22 mouse cellular contexts compared by ENCODE assay signal in genomic region chr11:117255108-117255489, GRCm38 (mm10). TPM values are rescaled to one million over a fixed set of nuclear protein-coding genes. Genes with fewer than 3 reads are reported as not detected.
DNase-seq lines count a peak whose midpoint lies in the region; ATAC-seq and TF ChIP-seq lines count a peak whose summit lies in the region.
"Had no signal": no experiment of that assay in that cellular context is flagged by ENCODE, and none has a peak within 500 bp of the region (broad histone marks: within the 10 kb centered on the region; RNA-seq: fewer than 3 reads in every experiment).

No protein-coding gene starts in this region.

- no peak for DNase-seq in gastrocnemius, adult 2 months
- DNase-seq in gastrocnemius, adult 8-10 months (ENCODE audit: low spot score in 2 of 2) = no peak
- no peak for DNase-seq in CH12.LX (ENCODE audit: extremely low read depth)
- no peak for DNase-seq in limb, embryonic 10.5 days (ENCODE audit: low spot score)
- DNase-seq: adrenal gland, adult 8-10 months; adrenal gland, postnatal 14 days; adrenal gland, postnatal 36 days; B cell, adult 2 months; cerebellum, adult 11-12 months; cerebellum, adult 2 months; cerebellum, adult 9-10 months; cerebellum, postnatal 10 days; cerebellum, postnatal 25 days had no signal

- H3K4me1 ChIP-seq in intestine, postnatal 0 days (replicated peaks; ENCODE audit: control insufficient read depth, insufficient read depth, low read length) = no peaks in the 10 kb centered on the region; the same call in 1 of the 2 replicates
- peaks cover 37% of the 10 kb centered on the region for H3K4me1 ChIP-seq in intestine, embryonic 15.5 days (replicated peaks)
- peaks cover 58 to 96% of the 10 kb centered on the region in 2 experiments for H3K4me1 ChIP-seq in CH12.LX (ENCODE audit: control insufficient read depth in 1 of 2, insufficient read depth in 2 of 2)
- peaks cover 61% of the 10 kb centered on the region for H3K4me1 ChIP-seq in limb, embryonic 10.5 days

- peak overlapping the region; percentile 77 for H3K27ac ChIP-seq in gastrocnemius, adult 2 months
- no peak overlapping the region for H3K27ac ChIP-seq in intestine, postnatal 0 days (ENCODE audit: low read depth, low read length)
- no peak overlapping the region for H3K27ac ChIP-seq in intestine, embryonic 15.5 days
- H3K27ac ChIP-seq in CH12.LX (ENCODE audit: insufficient read depth, low read depth) = peak overlapping the region; percentile 80; the same call in 1 of the 2 replicates
- H3K27ac ChIP-seq in limb, embryonic 10.5 days = peak overlapping the region; percentile 15; the same call in 1 of the 2 replicates
- H3K27ac ChIP-seq: embryonic facial prominence, embryonic 12.5 days; forebrain, embryonic 13.5 days; forebrain, embryonic 15.5 days had no signal

- no peak for TF ChIP-seq POLR2A in CH12.LX (IDR thresholded peaks at IDR 0.05; ENCODE audit: low read depth, low read length)

- in situ Hi-C loops in CH12.LX (cut with MboI; ENCODE audit: low pct_ligation_motif_present, low pct_unique_long_range_greater_than_20kb, low sequenced_read_pairs) = no loop called here

- peaks cover 3% of the 10 kb centered on the region; the same call in 1 of the 2 replicates for H3K36me3 ChIP-seq in intestine, postnatal 0 days (ENCODE audit: control insufficient read depth, insufficient read depth)
- no peaks in the 10 kb centered on the region for H3K36me3 ChIP-seq in intestine, embryonic 15.5 days
- H3K36me3 ChIP-seq in CH12.LX (replicated peaks in 1 of 2; ENCODE audit: control insufficient read depth in 1 of 2, insufficient read depth in 1 of 2, low read length in 1 of 2) = peaks cover 0 to 2% of the 10 kb centered on the region in 2 experiments
- no peaks in the 10 kb centered on the region for H3K36me3 ChIP-seq in limb, embryonic 10.5 days
- H3K36me3 ChIP-seq: embryonic facial prominence, embryonic 10.5 days; embryonic facial prominence, embryonic 12.5 days; forebrain, embryonic 15.5 days had no signal

- H3K9ac ChIP-seq in intestine, postnatal 0 days (ENCODE audit: low read depth, low read length) = no peak overlapping the region
- no peak overlapping the region for H3K9ac ChIP-seq in intestine, embryonic 15.5 days
- peak overlapping the region; percentile 3; the same call in 1 of the 2 replicates for H3K9ac ChIP-seq in CH12.LX (ENCODE audit: insufficient read depth, low read depth)
- H3K9ac ChIP-seq: embryonic facial prominence, embryonic 12.5 days; forebrain, embryonic 13.5 days; forebrain, embryonic 15.5 days had no signal

- no peak for TF ChIP-seq RAD21 in CH12.LX (IDR thresholded peaks at IDR 0.05; ENCODE audit: low read depth, low read length)

- no peaks in the 10 kb centered on the region for H3K27me3 ChIP-seq in intestine, postnatal 0 days (replicated peaks; ENCODE audit: control insufficient read depth, insufficient read depth, low read length)
- H3K27me3 ChIP-seq in intestine, embryonic 15.5 days (replicated peaks) = no peaks in the 10 kb centered on the region
- no peaks in the 10 kb centered on the region for H3K27me3 ChIP-seq in CH12.LX (replicated peaks)
- H3K27me3 ChIP-seq in limb, embryonic 10.5 days (ENCODE audit: low read depth, poor library complexity, severe bottlenecking) = no peaks in the 10 kb centered on the region
- H3K27me3 ChIP-seq: embryonic facial prominence, embryonic 12.5 days; forebrain, embryonic 13.5 days; forebrain, embryonic 15.5 days had no signal

- no peaks in the 10 kb centered on the region for H3K79me2 ChIP-seq in CH12.LX (replicated peaks; ENCODE audit: control insufficient read depth, extremely low read depth, insufficient read depth, poor library complexity, severe bottlenecking)

- H3K4me2 ChIP-seq in intestine, postnatal 0 days (replicated peaks; ENCODE audit: low read depth) = no peak overlapping the region
- H3K4me2 ChIP-seq in intestine, embryonic 15.5 days (replicated peaks) = no peak overlapping the region
- H3K4me2 ChIP-seq in CH12.LX (ENCODE audit: insufficient read depth, low read depth, poor library complexity, severe bottlenecking) = 0 out of 2 replicates have a peak overlapping the region, but pooled peaks have one; percentile 18
- H3K4me2 ChIP-seq: embryonic facial prominence, embryonic 12.5 days; forebrain, embryonic 13.5 days; forebrain, embryonic 15.5 days had no signal

- TF ChIP-seq CTCF in gastrocnemius, adult 2 months (IDR thresholded peaks at IDR 0.05) = no peak
- TF ChIP-seq CTCF in intestine, postnatal 0 days (IDR thresholded peaks at IDR 0.05; ENCODE audit: low read depth) = no peak
- TF ChIP-seq CTCF in CH12.LX (conservative IDR thresholded peaks at IDR 0.05 in 1 of 2, IDR thresholded peaks at IDR 0.05 in 1 of 2; ENCODE audit: low read depth in 2 of 2, low read length in 2 of 2) = no peak

- dilution Hi-C loops in CH12.LX (cut with MboI; ENCODE audit: extremely low pct_ligation_motif_present, extremely low pct_unique_long_range_greater_than_20kb, low sequenced_read_pairs) = no loop called here

- TF ChIP-seq EP300 in CH12.LX (IDR thresholded peaks at IDR 0.05; ENCODE audit: low read length) = no peak

- peak; percentile 4; the same call in 1 of the 2 replicates for ATAC-seq in intestine, postnatal 0 days
- ATAC-seq in intestine, embryonic 15.5 days = no peak
- ATAC-seq in inflammation-experienced regulatory T-cells, adult 6 months = no peak
- ATAC-seq: activated CD4-positive, CD25-positive, alpha-beta regulatory T cell, adult 4 months; CD4-positive, CD25-positive, alpha-beta regulatory T cell, adult 4 months; forebrain, embryonic 13.5 days; forebrain, embryonic 15.5 days had no signal

- WGBS in intestine, postnatal 0 days = 75% methylated on average over 3 of the region's 3 CpGs
- 77% methylated on average over 3 of the region's 3 CpGs for WGBS in intestine, embryonic 15.5 days
- WGBS in limb, embryonic 10.5 days = 80% methylated on average over 3 of the region's 3 CpGs

- no peaks in the 10 kb centered on the region for H3K9me3 ChIP-seq in intestine, postnatal 0 days (ENCODE audit: control insufficient read depth)
- H3K9me3 ChIP-seq in intestine, embryonic 15.5 days = no peaks in the 10 kb centered on the region
- peaks cover 7% of the 10 kb centered on the region for H3K9me3 ChIP-seq in CH12.LX (replicated peaks; ENCODE audit: low read length)
- H3K9me3 ChIP-seq in limb, embryonic 10.5 days (replicated peaks) = no peaks in the 10 kb centered on the region
- H3K9me3 ChIP-seq: embryonic facial prominence, embryonic 10.5 days; embryonic facial prominence, embryonic 12.5 days; forebrain, embryonic 13.5 days; forebrain, embryonic 15.5 days had no signal

- H3K4me3 ChIP-seq in gastrocnemius, adult 2 months = no peak overlapping the region
- no peak overlapping the region for H3K4me3 ChIP-seq in intestine, postnatal 0 days (ENCODE audit: low read depth, low read length)
- H3K4me3 ChIP-seq in intestine, embryonic 15.5 days (replicated peaks) = no peak overlapping the region
- peak overlapping the region in 1 of 3 experiments; percentile 12 for H3K4me3 ChIP-seq in CH12.LX (replicated peaks in 1 of 3; ENCODE audit: low read depth in 2 of 3, low read length in 2 of 3, poor library complexity in 1 of 3)
- no peak overlapping the region for H3K4me3 ChIP-seq in limb, embryonic 10.5 days
- H3K4me3 ChIP-seq: embryonic facial prominence, embryonic 10.5 days; embryonic facial prominence, embryonic 12.5 days; forebrain, embryonic 13.5 days; forebrain, embryonic 15.5 days had no signal

- intact Hi-C loops in gastrocnemius, adult 2 months (cut with DNase I) = no loop called here

TF ChIP-seq in CH12.LX, 34 proteins besides CTCF, POLR2A, EP300 and RAD21:
- no peak for TF ChIP-seq NRF1 (IDR thresholded peaks at IDR 0.05; ENCODE audit: low read depth, low read length)
- peak; percentile 52; the same call in 1 of the 2 replicates for TF ChIP-seq ETS1 (conservative IDR thresholded peaks at IDR 0.05; ENCODE audit: low read depth, low read length)
- peak; percentile 46; the same call in 1 of the 2 replicates for TF ChIP-seq BHLHE40 (IDR thresholded peaks at IDR 0.05; ENCODE audit: low read depth, low read length)
- peak; percentile 33; the same call in 1 of the 2 replicates for TF ChIP-seq IRF4 (IDR thresholded peaks at IDR 0.05; ENCODE audit: low read depth, low read length)
- peak; percentile 73 for TF ChIP-seq CHD2 (IDR thresholded peaks at IDR 0.05; ENCODE audit: low read length)
- TF ChIP-seq RCOR1 (conservative IDR thresholded peaks at IDR 0.05; ENCODE audit: low read depth, low read length) = no peak
- peak; percentile 67 for TF ChIP-seq TCF12 (IDR thresholded peaks at IDR 0.05; ENCODE audit: low read depth, low read length)
TF ChIP-seq in CH12.LX: peak in this region for 5.

RNA-seq across cellular contexts. Expression of gene Sept9, which starts 55.6 kb away (rescaled TPM):
- 10 to 100 TPM; 11.5 to 13.6 TPM for total RNA-seq in gastrocnemius, adult 2 months (2021)
- total RNA-seq in gastrocnemius, adult 8-10 months (2022) = 10 to 100 TPM in 2 of 4 experiments, 1 to 10 TPM in 2; 5.7 to 16.2 (median 12.4) TPM
- polyA plus RNA-seq in intestine, postnatal 0 days (2015; fragmentation: Nextera tagmentation; extraction: Ambion mirVana) = 74.5 and 81.5 TPM in 2 replicates
- polyA plus RNA-seq in intestine, embryonic 15.5 days (2015; fragmentation: Nextera tagmentation; extraction: Ambion mirVana) = 166 and 167 TPM in 2 replicates
- total RNA-seq in CH12.LX (2012; rRNA removed) (118 and 128 TPM in 2 replicates), CH12.LX (2014; rRNA removed) (47.6 and 48.6 TPM in 2 replicates)
- polyA plus RNA-seq in CH12.LX (2012; ENCODE audit: insufficient read length, low read depth) = 102 and 110 TPM in 2 replicates
- 265 and 282 TPM in 2 replicates for polyA plus RNA-seq in limb, embryonic 10.5 days (2016; fragmentation: Nextera tagmentation; extraction: Ambion mirVana)
- 100 to 1,000 TPM; 313 to 340 (median 332) TPM for polyA plus RNA-seq in inflammation-experienced regulatory T-cells, adult 6 months (2017; shearing (Covaris generic))

Comparison
In these comparisons a context has a peak if more than half of its experiments do, and no peak if none do; other contexts are left out.
1. H3K27ac ChIP-seq: peak in gastrocnemius, adult 2 months (single experiment), CH12.LX (single experiment) and limb, embryonic 10.5 days (single experiment); none in intestine, postnatal 0 days (single experiment) and intestine, embryonic 15.5 days (single experiment).